Mouse (Mus musculus): ENCODE results near the gene Rars2.

Gene Rars2

GRCm38 (mm10) chr4:34644779-34645178, 30.0 kb downstream of the Rars2 start:
- DNase-seq: no peak

DNA sequence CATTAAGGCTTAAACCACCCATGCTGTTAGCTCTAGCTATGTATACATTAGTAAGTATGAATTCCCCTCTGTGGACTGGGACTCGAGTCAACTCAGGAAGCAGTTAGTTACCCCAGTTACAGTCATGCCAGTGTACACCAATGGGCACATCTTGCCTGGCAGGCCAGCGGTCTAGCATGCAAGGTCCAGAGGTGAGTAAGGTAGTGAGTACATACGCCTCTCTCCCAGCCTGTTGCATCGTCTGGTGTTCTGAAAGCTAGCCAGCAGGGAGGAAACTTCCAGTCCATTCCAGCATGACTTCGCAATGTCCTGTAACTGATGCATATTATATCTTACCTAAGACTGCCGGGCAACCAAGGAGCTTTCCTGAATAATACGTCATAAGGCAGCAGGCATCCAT, 38.4 kb downstream of the Rars2 start:
- DNase-seq: no peak

DNA sequence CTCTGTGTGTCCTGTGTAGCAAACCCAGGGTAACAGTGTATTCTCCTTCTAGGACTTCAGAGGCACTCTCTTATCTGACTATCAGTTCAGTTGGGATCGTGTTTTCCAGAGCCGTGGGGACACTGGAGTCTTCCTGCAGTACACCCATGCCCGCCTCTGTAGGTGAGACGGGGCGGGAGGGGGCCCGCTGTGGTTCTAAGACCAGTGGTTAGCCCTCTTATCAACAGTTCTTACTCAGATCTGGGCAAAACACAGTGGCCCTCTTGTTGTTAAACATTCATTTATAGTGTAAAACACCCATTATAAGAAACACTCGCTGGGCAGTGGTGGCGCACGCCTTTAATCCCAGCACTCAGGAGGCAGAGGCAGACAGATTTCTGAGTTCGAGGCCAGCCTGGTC, 41.3 kb downstream of the Rars2 start:
- no peak for DNase-seq

DNA sequence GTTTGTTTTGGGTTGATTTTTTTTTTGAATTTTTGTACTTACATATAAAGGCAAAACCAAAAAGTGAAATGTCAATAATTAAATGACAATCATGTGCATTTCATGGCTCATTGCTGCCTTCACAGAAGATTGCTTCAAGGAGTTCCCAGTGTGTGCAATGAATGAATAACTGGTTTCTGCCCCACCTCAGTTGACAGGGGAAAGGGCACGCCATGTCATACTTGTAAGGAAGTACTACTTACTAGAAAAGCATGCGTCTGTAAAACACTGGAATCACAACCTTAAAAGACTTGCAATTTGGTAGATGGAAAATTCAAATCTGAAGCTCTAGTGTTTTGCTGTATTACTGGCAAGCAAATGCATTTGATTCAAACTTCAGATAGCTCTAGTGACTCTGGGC, 44.3 kb downstream of the Rars2 start:
- no peak for DNase-seq

GRCm38 (mm10) chr4:34661514-34661913, 46.8 kb downstream of the Rars2 start:
- DNase-seq: no peak

DNA sequence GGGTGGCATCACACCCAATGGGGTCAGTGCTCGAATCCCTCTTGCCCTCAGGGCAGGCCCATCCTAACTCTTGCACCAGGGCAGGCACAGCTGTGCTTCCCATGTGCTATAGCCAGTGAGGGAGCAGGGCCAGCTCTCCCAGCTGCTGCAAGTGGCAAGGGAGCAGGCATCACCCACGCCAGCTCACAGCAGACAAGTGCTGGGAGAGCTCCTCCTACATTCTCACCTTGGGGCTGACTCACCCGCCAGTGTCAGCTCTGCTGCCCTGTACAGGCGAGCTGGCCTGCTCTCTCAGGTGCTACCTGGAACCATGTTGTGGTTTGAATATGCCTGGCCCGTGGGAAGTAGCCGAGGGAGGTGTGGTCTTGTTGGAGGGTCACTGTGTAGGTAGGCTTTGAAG, 47.2 kb downstream of the Rars2 start:
- no peak for DNase-seq

- no peak for DNase-seq
Observed at GRCm38 (mm10) chr4:34667923-34668322, 53.2 kb downstream of the Rars2 start.

- DNase-seq: no peak
Observed at GRCm38 (mm10) chr4:34673721-34674120, 59.0 kb downstream of the Rars2 start.

GRCm38 (mm10) chr4:34680530-34680929, 65.8 kb downstream of the Rars2 start:
- DNase-seq: no peak

- DNase-seq: peak; percentile 93
Observed at GRCm38 (mm10) chr4:34686874-34687567, 72.3 kb downstream of the Rars2 start, which contains the start of gene Slc35a1. TSS of gene Slc35a1 (minus strand) at chr4:34687438.

DNA sequence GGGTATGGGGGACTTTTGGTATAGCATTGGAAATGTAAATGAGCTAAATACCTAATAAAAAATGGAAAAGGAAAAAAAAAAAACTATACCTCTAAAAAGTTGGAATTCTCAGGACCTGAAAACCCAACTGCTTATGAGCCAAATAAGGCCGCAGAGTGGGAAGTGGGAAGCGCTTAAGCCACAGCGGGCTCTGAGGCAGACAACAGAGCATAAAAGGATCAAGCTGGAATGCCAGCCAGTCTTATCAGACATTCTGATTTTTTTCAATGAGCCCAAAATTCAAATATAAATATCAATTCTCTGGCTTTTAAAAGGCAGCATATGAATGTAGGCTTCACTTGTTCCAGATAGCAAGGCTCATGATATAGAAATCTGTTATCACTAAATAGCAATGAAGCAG, 73.3 kb downstream of the Rars2 start:
- no peak for DNase-seq

- DNase-seq: peak; percentile 22
Observed at GRCm38 (mm10) chr4:34701528-34701927, 86.8 kb downstream of the Rars2 start.

DNA sequence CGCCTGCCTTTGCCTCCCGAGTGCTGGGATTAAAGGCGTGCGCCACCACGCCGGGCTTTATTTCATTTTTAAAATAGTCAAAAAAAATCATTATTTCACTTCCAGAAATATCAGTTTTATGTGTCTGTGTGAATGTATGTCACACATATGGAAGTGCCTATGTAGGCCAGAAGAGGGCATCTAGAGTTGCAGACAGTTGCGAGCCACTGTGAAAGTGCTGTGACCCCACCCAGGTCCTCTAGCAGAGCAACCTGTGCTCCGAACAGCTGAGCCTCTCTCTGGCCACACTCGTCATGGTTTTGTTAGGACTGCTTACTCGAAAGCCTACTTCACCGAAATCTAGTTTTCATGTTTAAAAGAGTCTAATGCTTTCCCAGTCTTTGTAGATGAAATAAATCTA, 87.5 kb downstream of the Rars2 start:
- DNase-seq: no peak

DNA sequence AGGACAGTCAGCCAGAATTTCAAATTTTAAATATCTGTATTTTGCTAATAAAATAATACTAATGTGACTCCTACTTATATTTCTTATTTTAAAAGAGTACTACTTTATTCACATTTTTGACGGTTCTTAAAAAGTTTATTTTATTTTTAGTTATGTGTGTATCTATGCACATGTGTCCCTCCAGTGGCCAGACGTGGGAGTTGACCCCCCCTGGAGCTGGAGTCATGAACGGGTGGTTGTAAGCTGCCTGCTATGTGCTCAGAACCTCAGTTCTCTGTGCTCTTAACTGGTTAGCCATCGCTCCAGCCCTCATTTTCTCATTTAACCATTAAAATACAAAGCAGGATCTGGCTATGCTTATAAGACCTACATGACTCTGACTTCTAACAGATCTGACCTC, 88.3 kb downstream of the Rars2 start:
- DNase-seq: no peak

- no peak for DNase-seq
Observed at GRCm38 (mm10) chr4:34707248-34707647, 92.5 kb downstream of the Rars2 start.

- DNase-seq: no peak
Observed at GRCm38 (mm10) chr4:34708127-34708526, 93.4 kb downstream of the Rars2 start.
